8 mouse cellular contexts compared by ENCODE assay signal in genomic region chr12:8923603-8924002, GRCm38 (mm10). TPM values are rescaled to one million over a fixed set of nuclear protein-coding genes. Genes with fewer than 3 reads are reported as not detected.
DNase-seq lines count a peak whose midpoint lies in the region; ATAC-seq and TF ChIP-seq lines count a peak whose summit lies in the region.

No protein-coding gene starts in this region.

- H3K27me3 ChIP-seq in kidney, postnatal 0 days (ENCODE audit: insufficient read depth, low read length) = no peaks in the 10 kb centered on the region
- H3K27me3 ChIP-seq in hindbrain, embryonic 16.5 days (replicated peaks; ENCODE audit: control insufficient read depth, insufficient read depth, low read length) = no peaks in the 10 kb centered on the region
- no peaks in the 10 kb centered on the region for H3K27me3 ChIP-seq in midbrain, embryonic 15.5 days (replicated peaks)

- peak overlapping the region; percentile 86; the same call in 1 of the 2 replicates for H3K9ac ChIP-seq in kidney, postnatal 0 days (ENCODE audit: low read depth, low read length)
- H3K9ac ChIP-seq in hindbrain, embryonic 16.5 days (ENCODE audit: low read depth, low read length) = no peak overlapping the region
- H3K9ac ChIP-seq in midbrain, embryonic 15.5 days = peak overlapping the region; percentile 73; the same call in 1 of the 2 replicates

- no peak for ATAC-seq in kidney, postnatal 0 days (replicated peaks; ENCODE audit: low FRiP score, low read depth)
- no peak for ATAC-seq in hindbrain, embryonic 16.5 days
- ATAC-seq in midbrain, embryonic 15.5 days (replicated peaks) = no peak

- H3K4me3 ChIP-seq in kidney, postnatal 0 days (replicated peaks; ENCODE audit: low read depth, low read length) = peak overlapping the region; percentile 81
- H3K4me3 ChIP-seq in cortical plate, adult 2 months (ENCODE audit: insufficient read depth, low read length) = peak overlapping the region; percentile 63; the same call in 1 of the 2 replicates
- H3K4me3 ChIP-seq in hindbrain, embryonic 16.5 days (ENCODE audit: low read length) = peak overlapping the region; percentile 83
- peak overlapping the region; percentile 63 for H3K4me3 ChIP-seq in midbrain, embryonic 15.5 days

- peaks cover 13% of the 10 kb centered on the region; the same call in 1 of the 2 replicates for H3K4me1 ChIP-seq in kidney, postnatal 0 days (replicated peaks; ENCODE audit: insufficient read depth, low read length)
- peaks cover 4% of the 10 kb centered on the region for H3K4me1 ChIP-seq in cortical plate, adult 2 months (ENCODE audit: control insufficient read depth, insufficient read depth, low read length)
- H3K4me1 ChIP-seq in hindbrain, embryonic 16.5 days (ENCODE audit: control insufficient read depth, insufficient read depth, low read depth, low read length) = peaks cover 26% of the 10 kb centered on the region
- peaks cover 28% of the 10 kb centered on the region for H3K4me1 ChIP-seq in midbrain, embryonic 15.5 days

- H3K27ac ChIP-seq in kidney, postnatal 0 days = peak overlapping the region; percentile 69; the same call in 1 of the 2 replicates
- H3K27ac ChIP-seq in cortical plate, adult 2 months (ENCODE audit: insufficient read depth, low read length) = no peak overlapping the region
- no peak overlapping the region for H3K27ac ChIP-seq in hindbrain, embryonic 16.5 days (ENCODE audit: low read depth, low read length)
- H3K27ac ChIP-seq in midbrain, embryonic 15.5 days = no peak overlapping the region

- no peak for TF ChIP-seq POLR2A in cortical plate, adult 2 months (IDR thresholded peaks at IDR 0.05; ENCODE audit: extremely low read depth, insufficient read depth, low read length)

- 0 out of 2 replicates have a peak, but pooled peaks cover 5% of the 10 kb centered on the region for H3K36me3 ChIP-seq in kidney, postnatal 0 days (ENCODE audit: insufficient read depth, low read length)
- no peaks in the 10 kb centered on the region for H3K36me3 ChIP-seq in hindbrain, embryonic 16.5 days (ENCODE audit: control insufficient read depth, insufficient read depth, low read length)
- H3K36me3 ChIP-seq in midbrain, embryonic 15.5 days (replicated peaks) = 0 out of 2 replicates have a peak, but pooled peaks cover 4% of the 10 kb centered on the region

- H3K4me2 ChIP-seq in kidney, postnatal 0 days (ENCODE audit: low read length) = peak overlapping the region; percentile 85
- peak overlapping the region; percentile 87 for H3K4me2 ChIP-seq in hindbrain, embryonic 16.5 days (ENCODE audit: low read length)
- H3K4me2 ChIP-seq in midbrain, embryonic 15.5 days = peak overlapping the region; percentile 69

- 33% methylated on average over 2 of the region's 2 CpGs for WGBS in kidney, postnatal 0 days
- 46% methylated on average over 2 of the region's 2 CpGs for WGBS in hindbrain, embryonic 16.5 days
- WGBS in midbrain, embryonic 15.5 days = 41% methylated on average over 2 of the region's 2 CpGs

- H3K9me3 ChIP-seq in kidney, postnatal 0 days (replicated peaks; ENCODE audit: low read length) = no peaks in the 10 kb centered on the region
- no peaks in the 10 kb centered on the region for H3K9me3 ChIP-seq in hindbrain, embryonic 16.5 days (ENCODE audit: control insufficient read depth, low read length)
- no peaks in the 10 kb centered on the region for H3K9me3 ChIP-seq in midbrain, embryonic 15.5 days

- DNase-seq in kidney, postnatal 0 days (ENCODE audit: low spot score) = peak; percentile 64
- DNase-seq in kidney, adult 11 months = no peak
- no peak for DNase-seq in gastrocnemius, postnatal 36 days
- no peak for DNase-seq in thymus, postnatal 14 days
- DNase-seq in left cerebral cortex, adult 9 months (ENCODE audit: low spot score in 2 of 2) = no peak

- peak; percentile 53 for TF ChIP-seq CTCF in kidney, postnatal 0 days (IDR thresholded peaks at IDR 0.05; ENCODE audit: low read depth)
- TF ChIP-seq CTCF in cortical plate, adult 2 months (IDR thresholded peaks at IDR 0.05; ENCODE audit: extremely low read depth, insufficient read depth, low read length) = no peak

- intact Hi-C loops in gastrocnemius, postnatal 36 days (cut with DNase I) = no loop called here

RNA-seq across cellular contexts. Expression of gene Laptm4a, which starts 2.1 kb away (rescaled TPM):
- polyA plus RNA-seq in kidney, postnatal 0 days (2015; fragmentation: Nextera tagmentation; extraction: Ambion mirVana) = 446 and 479 TPM in 2 replicates
- 240 and 242 TPM in 2 replicates for polyA plus RNA-seq in cortical plate, adult 2 months (2012; rRNA removed)
- 205 and 210 TPM in 2 replicates for polyA plus RNA-seq in hindbrain, embryonic 16.5 days (2015; fragmentation: Nextera tagmentation; extraction: Ambion mirVana)
- 171 and 181 TPM in 2 replicates for polyA plus RNA-seq in midbrain, embryonic 15.5 days (2015; fragmentation: Nextera tagmentation; extraction: Ambion mirVana)
- total RNA-seq in gastrocnemius, postnatal 36 days (2021) = 100 to 1,000 TPM; 214 to 221 TPM

RNA-seq across cellular contexts. Expression of gene Matn3, which starts 24.1 kb away (rescaled TPM):
- 0.04 and 0.05 TPM in 2 replicates for polyA plus RNA-seq in kidney, postnatal 0 days (2015; fragmentation: Nextera tagmentation; extraction: Ambion mirVana)
- polyA plus RNA-seq in cortical plate, adult 2 months (2012; rRNA removed) = 0.04 and 0.08 TPM in 2 replicates
- 0.24 and 0.80 TPM in 2 replicates for polyA plus RNA-seq in hindbrain, embryonic 16.5 days (2015; fragmentation: Nextera tagmentation; extraction: Ambion mirVana)
- 0.19 TPM in 1 of 2 replicates, not detected in the other for polyA plus RNA-seq in midbrain, embryonic 15.5 days (2015; fragmentation: Nextera tagmentation; extraction: Ambion mirVana)
- under 1 TPM; 0.12 to 0.59 TPM for total RNA-seq in gastrocnemius, postnatal 36 days (2021)

RNA-seq across cellular contexts. Expression of gene Wdr35, which starts 50.1 kb away (rescaled TPM):
- polyA plus RNA-seq in kidney, postnatal 0 days (2015; fragmentation: Nextera tagmentation; extraction: Ambion mirVana) = 12.4 and 15.2 TPM in 2 replicates
- 20.3 and 20.8 TPM in 2 replicates for polyA plus RNA-seq in cortical plate, adult 2 months (2012; rRNA removed)
- polyA plus RNA-seq in hindbrain, embryonic 16.5 days (2015; fragmentation: Nextera tagmentation; extraction: Ambion mirVana) = 23.6 and 25.2 TPM in 2 replicates
- 23.1 and 24.0 TPM in 2 replicates for polyA plus RNA-seq in midbrain, embryonic 15.5 days (2015; fragmentation: Nextera tagmentation; extraction: Ambion mirVana)
- total RNA-seq in gastrocnemius, postnatal 36 days (2021) = 10 to 100 TPM in 1 of 2 experiments, 1 to 10 TPM in 1; 9.3 to 10.6 TPM
